Mouse (Mus musculus) induced T-regulatory cell, adult 2 months (primary cell): ENCODE measurements around the gene Tmem139.

Experiments used
- DNase-seq: peaks from one replicate; pipeline ENCODE4 v3.0.0-alpha.2; 2012; ENCODE audit warnings: low read depth

Gene Tmem139

GRCm38 (mm10) chr6:42276151-42276550, 14.4 kb downstream of the Tmem139 start:
- DNase-seq = no peak

- DNase-seq = no peak
Observed at GRCm38 (mm10) chr6:42282865-42283528, 21.2 kb downstream of the Tmem139 start.

GRCm38 (mm10) chr6:42286448-42286847, 24.7 kb downstream of the Tmem139 start, which contains the start of gene Clcn1:
Gene Clcn1 (plus strand): TSS chr6:42286685.
- no peak for DNase-seq

- DNase-seq = no peak
Observed at GRCm38 (mm10) chr6:42287562-42287961, 25.8 kb downstream of the Tmem139 start.

- no peak for DNase-seq
Observed at GRCm38 (mm10) chr6:42293327-42293726, 31.6 kb downstream of the Tmem139 start.

- no peak for DNase-seq
Observed at GRCm38 (mm10) chr6:42295549-42296094, 33.9 kb downstream of the Tmem139 start.

GRCm38 (mm10) chr6:42299362-42299761, 37.6 kb downstream of the Tmem139 start:
- DNase-seq = no peak

GRCm38 (mm10) chr6:42309816-42310378, 48.1 kb downstream of the Tmem139 start:
- DNase-seq = no peak

- DNase-seq = no peak
Observed at GRCm38 (mm10) chr6:42310427-42311053, 48.8 kb downstream of the Tmem139 start.
